Mouse (Mus musculus) heart, embryonic 13.5 days (tissue): ENCODE data around the gene Sox6. TPM values are rescaled to one million over a fixed set of nuclear protein-coding genes. Genes with fewer than 3 reads are reported as not detected.

Source experiments
- ATAC-seq: fragments of 200-750 bp; cut with Nextera tagmentation; 2 replicates; pipeline ENCODE4 v1.8.0; 2017; ENCODE audit warnings: moderate TSS enrichment; ENCODE audit not compliant: insufficient number of reproducible peaks, low FRiP score, low TSS enrichment; ENCODE audit errors: extremely low read depth
- H3K27ac ChIP-seq: fragments of 300-500 bp; sonication (generic); replicated peaks from 2 replicates; pipeline ENCODE4 v1.5.1; 2015; ENCODE audit warnings: moderate library complexity, mild to moderate bottlenecking, inconsistent platforms
- H3K27me3 ChIP-seq: fragments of 300-500 bp; sonication (generic); replicated peaks from 2 replicates; pipeline ENCODE4 v1.6.1; 2015; ENCODE audit warnings: mild to moderate bottlenecking, inconsistent platforms
- H3K36me3 ChIP-seq: fragments of 300-500 bp; sonication (generic); 2 replicates; pipeline ENCODE4 v1.6.1; 2015; ENCODE audit warnings: mild to moderate bottlenecking, inconsistent platforms
- H3K4me1 ChIP-seq: fragments of 300-500 bp; sonication (generic); 2 replicates; pipeline ENCODE4 v1.6.1; 2015; ENCODE audit warnings: inconsistent platforms
- H3K4me2 ChIP-seq: fragments of 300-500 bp; sonication (generic); 2 replicates; pipeline ENCODE4 v1.6.1; 2015; ENCODE audit warnings: inconsistent platforms, mild to moderate bottlenecking, moderate library complexity
- H3K4me3 ChIP-seq: fragments of 300-500 bp; sonication (generic); 2 replicates; pipeline ENCODE4 v1.5.1; 2015; ENCODE audit warnings: moderate library complexity, mild to moderate bottlenecking, inconsistent platforms
- H3K9ac ChIP-seq: fragments of 300-500 bp; sonication (generic); 2 replicates; pipeline ENCODE4 v1.6.1; 2015; ENCODE audit warnings: inconsistent platforms, mild to moderate bottlenecking, moderate library complexity
- H3K9me3 ChIP-seq: fragments of 300-500 bp; sonication (generic); 2 replicates; pipeline ENCODE4 v1.6.1; 2016; ENCODE audit warnings: inconsistent platforms
- WGBS: fragments of 180-500 bp; shearing (Covaris S2); methylation state at CpG from one replicate; pipeline ENCODE4 v1.1.7; 2015; ENCODE audit warnings: mixed read lengths; 5-methylcytosine and 5-hydroxymethylcytosine counted together
- polyA plus RNA-seq: library from polyadenylated mRNA; unstranded; fragments of >200 nt; fragmentation: Nextera tagmentation; extraction: Ambion mirVana; gene quantifications from 2 replicates; pipeline ENCODE4 v1.2.1, GENCODE M21; 2015

The Sox6 gene
- polyA plus RNA-seq, 1 experiment from 2014 or later: 27.2 TPM

- Histone ChIP-seq H3K9me3 (no peaks in the 10 kb centered on the region), H3K4me1 (0 out of 2 replicates have a peak, but pooled peaks cover 1% of the 10 kb centered on the region), H3K9ac (no peak overlapping the region), H3K27me3 (no peaks in the 10 kb centered on the region), H3K4me3 (no peak overlapping the region), H3K36me3 (no peaks in the 10 kb centered on the region), H3K4me2 (no peak overlapping the region), H3K27ac (no peak overlapping the region)
- ATAC-seq: no peak
- WGBS: 77% methylated on average over 4 of the region's 4 CpGs
Observed at GRCm38 (mm10) chr7:115845791-115846366, 192.7 kb downstream of the Sox6 start.

- ATAC-seq: no peak
- Histone ChIP-seq H3K9me3 (no peaks in the 10 kb centered on the region), H3K9ac (no peak overlapping the region), H3K4me3 (no peak overlapping the region), H3K4me1 (peaks cover 6% of the 10 kb centered on the region; the same call in 1 of the 2 replicates), H3K27me3 (no peaks in the 10 kb centered on the region), H3K4me2 (no peak overlapping the region), H3K36me3 (no peaks in the 10 kb centered on the region), H3K27ac (no peak overlapping the region)
- WGBS: 69% methylated on average over 3 of the region's 3 CpGs
Observed at GRCm38 (mm10) chr7:115844910-115845309, 193.7 kb downstream of the Sox6 start.

- WGBS: 87% methylated on average over 6 of the region's 6 CpGs
- no peaks in the 10 kb centered on the region for H3K36me3 ChIP-seq
Observed at GRCm38 (mm10) chr7:115844431-115844830, 194.2 kb downstream of the Sox6 start.

GRCm38 (mm10) chr7:115842251-115842650, 196.3 kb downstream of the Sox6 start:
- Histone ChIP-seq H3K4me1 (peaks cover 6% of the 10 kb centered on the region; the same call in 1 of the 2 replicates), H3K9me3 (no peaks in the 10 kb centered on the region), H3K9ac (no peak overlapping the region), H3K36me3 (no peaks in the 10 kb centered on the region), H3K4me2 (no peak overlapping the region), H3K4me3 (no peak overlapping the region), H3K27me3 (no peaks in the 10 kb centered on the region), H3K27ac (no peak overlapping the region)
- no peak for ATAC-seq

More at GRCm38 (mm10) chr7:115844431-115844830, 194.2 kb downstream of the Sox6 start:
- Histone ChIP-seq H3K4me1 (peaks cover 6% of the 10 kb centered on the region; the same call in 1 of the 2 replicates), H3K4me3 (no peak overlapping the region), H3K27ac (no peak overlapping the region), H3K27me3 (no peaks in the 10 kb centered on the region), H3K9ac (no peak overlapping the region), H3K9me3 (no peaks in the 10 kb centered on the region), H3K4me2 (no peak overlapping the region)
- ATAC-seq: no peak

- no peak overlapping the region for H3K4me2 ChIP-seq
- no peaks in the 10 kb centered on the region for H3K36me3 ChIP-seq
- WGBS: 39% methylated on average over 3 of the region's 3 CpGs
Observed at GRCm38 (mm10) chr7:115840613-115841012, 198.0 kb downstream of the Sox6 start.

GRCm38 (mm10) chr7:115835005-115835404, 203.6 kb downstream of the Sox6 start:
- peaks cover 29% of the 10 kb centered on the region for H3K4me1 ChIP-seq
- no peak overlapping the region for H3K9ac ChIP-seq
- 75% methylated on average over 3 of the region's 3 CpGs for WGBS
- H3K9me3 ChIP-seq: no peaks in the 10 kb centered on the region
- no peak overlapping the region for H3K27ac ChIP-seq
- no peaks in the 10 kb centered on the region for H3K27me3 ChIP-seq
- H3K4me2 ChIP-seq: no peak overlapping the region
- no peak overlapping the region for H3K4me3 ChIP-seq
- no peaks in the 10 kb centered on the region for H3K36me3 ChIP-seq
- ATAC-seq: no peak

More at GRCm38 (mm10) chr7:115840613-115841012, 198.0 kb downstream of the Sox6 start:
- Histone ChIP-seq H3K4me3 (no peak overlapping the region), H3K27me3 (no peaks in the 10 kb centered on the region), H3K27ac (no peak overlapping the region), H3K4me1 (peaks cover 6% of the 10 kb centered on the region; the same call in 1 of the 2 replicates), H3K9me3 (no peaks in the 10 kb centered on the region), H3K9ac (no peak overlapping the region)
- ATAC-seq: no peak

- no peaks in the 10 kb centered on the region for H3K36me3 ChIP-seq
- H3K27ac ChIP-seq: no peak overlapping the region
- no peaks in the 10 kb centered on the region for H3K27me3 ChIP-seq
- no peak for ATAC-seq
- no peaks in the 10 kb centered on the region for H3K9me3 ChIP-seq
- H3K4me3 ChIP-seq: no peak overlapping the region
- WGBS: 61% methylated on average over 3 of the region's 3 CpGs
- no peak overlapping the region for H3K9ac ChIP-seq
- no peak overlapping the region for H3K4me2 ChIP-seq
- peaks cover 40% of the 10 kb centered on the region for H3K4me1 ChIP-seq
Observed at GRCm38 (mm10) chr7:115833701-115834100, 204.9 kb downstream of the Sox6 start.

- H3K27me3 ChIP-seq: no peaks in the 10 kb centered on the region
- H3K9me3 ChIP-seq: no peaks in the 10 kb centered on the region
- peak overlapping the region; percentile 44 for H3K4me2 ChIP-seq
- 0 out of 2 replicates have a peak overlapping the region, but pooled peaks have one; percentile 47 for H3K9ac ChIP-seq
- H3K27ac ChIP-seq: peak overlapping the region; percentile 63
- no peak for ATAC-seq
- 32% methylated on average over 11 of the region's 11 CpGs for WGBS
- H3K4me1 ChIP-seq: peaks cover 65% of the 10 kb centered on the region
- no peaks in the 10 kb centered on the region for H3K36me3 ChIP-seq
- H3K4me3 ChIP-seq: no peak overlapping the region
Observed at GRCm38 (mm10) chr7:115830938-115831873, 207.4 kb downstream of the Sox6 start.

GRCm38 (mm10) chr7:115830366-115830765, 208.2 kb downstream of the Sox6 start:
- no peaks in the 10 kb centered on the region for H3K9me3 ChIP-seq
- 59% methylated on average over 10 of the region's 10 CpGs for WGBS
- peak overlapping the region; percentile 47 for H3K9ac ChIP-seq
- peaks cover 73% of the 10 kb centered on the region for H3K4me1 ChIP-seq
- H3K36me3 ChIP-seq: no peaks in the 10 kb centered on the region
- H3K27me3 ChIP-seq: no peaks in the 10 kb centered on the region
- H3K4me2 ChIP-seq: peak overlapping the region; percentile 44
- no peak for ATAC-seq
- no peak overlapping the region for H3K4me3 ChIP-seq
- H3K27ac ChIP-seq: peak overlapping the region; percentile 63

GRCm38 (mm10) chr7:115829756-115830155, 208.8 kb downstream of the Sox6 start:
- ATAC-seq: no peak
- Histone ChIP-seq H3K4me1 (peaks cover 79% of the 10 kb centered on the region), H3K4me3 (no peak overlapping the region), H3K4me2 (no peak overlapping the region), H3K27me3 (no peaks in the 10 kb centered on the region), H3K27ac (no peak overlapping the region), H3K9me3 (no peaks in the 10 kb centered on the region), H3K9ac (no peak overlapping the region), H3K36me3 (no peaks in the 10 kb centered on the region)
- WGBS: 56% methylated on average over 4 of the region's 4 CpGs

- no peaks in the 10 kb centered on the region for H3K9me3 ChIP-seq
- H3K4me3 ChIP-seq: no peak overlapping the region
- no peak overlapping the region for H3K9ac ChIP-seq
- 69% methylated on average over 4 of the region's 4 CpGs for WGBS
- no peaks in the 10 kb centered on the region for H3K27me3 ChIP-seq
- H3K4me2 ChIP-seq: no peak overlapping the region
- no peaks in the 10 kb centered on the region for H3K36me3 ChIP-seq
- no peak for ATAC-seq
- peaks cover 84% of the 10 kb centered on the region for H3K4me1 ChIP-seq
- no peak overlapping the region for H3K27ac ChIP-seq
Observed at GRCm38 (mm10) chr7:115829260-115829659, 209.3 kb downstream of the Sox6 start.
